Mouse (Mus musculus): ENCODE results near the gene Ces3a. TPM values are rescaled to one million over a fixed set of nuclear protein-coding genes. Genes with fewer than 3 reads are reported as not detected.
"Not testable (repeated sequence)": the region's sequence is repeated elsewhere in the genome, so short reads cannot be mapped to it uniquely, and the experiment has no call there.

Gene Ces3a
- not detected for total RNA-seq (2022)

DNA sequence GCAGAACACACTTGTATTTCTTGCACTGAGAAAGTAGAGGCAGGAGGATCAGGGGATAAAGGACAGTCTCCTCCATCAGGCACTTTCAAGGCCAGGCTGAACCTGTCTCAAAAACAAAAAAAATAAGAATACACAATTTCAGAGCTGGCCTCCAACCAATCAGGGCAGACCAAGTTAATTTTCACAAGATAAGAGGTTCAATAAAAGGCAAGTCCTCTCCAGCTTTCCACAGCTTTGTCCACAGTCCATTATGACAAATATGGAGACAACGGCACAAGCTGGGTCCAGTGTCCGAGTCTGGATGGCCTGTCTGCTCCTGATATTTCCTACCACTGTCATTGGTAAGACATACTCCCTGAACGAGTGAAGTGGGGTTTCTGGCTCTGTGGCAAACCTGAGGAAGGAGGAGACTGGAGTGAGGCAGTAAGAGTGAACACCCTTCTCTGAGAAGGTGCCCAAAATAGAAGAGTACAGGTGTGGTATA lies at the start of gene Ces3a:
TSS of gene Ces3a (plus strand) at position 231 of the 484 bp plus-strand sequence.
- DNase-seq (ENCODE audit: low spot score in 2 of 2), result no peak

DNA sequence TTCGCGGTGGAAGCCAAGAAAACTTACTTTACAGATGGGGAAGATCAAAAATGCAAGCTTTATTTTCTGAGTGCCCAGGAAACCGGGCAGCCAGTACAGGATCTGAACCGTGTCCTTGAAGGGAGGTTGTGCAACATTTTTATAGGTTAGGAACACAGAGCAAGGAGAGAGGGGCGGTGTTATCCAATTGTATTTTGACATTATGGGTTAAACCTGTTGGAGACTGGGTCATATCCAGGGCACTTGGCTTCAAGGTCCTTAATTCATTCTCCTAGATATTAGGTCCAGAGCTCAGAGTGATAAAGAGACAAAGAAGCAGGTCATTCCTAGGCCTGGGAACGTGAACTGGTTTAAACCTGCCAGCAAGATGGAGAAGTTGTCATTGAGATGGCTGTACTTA lies 49.2 kb upstream of the Ces3a start:
- no peak for DNase-seq (ENCODE audit: low spot score in 2 of 2)

DNA sequence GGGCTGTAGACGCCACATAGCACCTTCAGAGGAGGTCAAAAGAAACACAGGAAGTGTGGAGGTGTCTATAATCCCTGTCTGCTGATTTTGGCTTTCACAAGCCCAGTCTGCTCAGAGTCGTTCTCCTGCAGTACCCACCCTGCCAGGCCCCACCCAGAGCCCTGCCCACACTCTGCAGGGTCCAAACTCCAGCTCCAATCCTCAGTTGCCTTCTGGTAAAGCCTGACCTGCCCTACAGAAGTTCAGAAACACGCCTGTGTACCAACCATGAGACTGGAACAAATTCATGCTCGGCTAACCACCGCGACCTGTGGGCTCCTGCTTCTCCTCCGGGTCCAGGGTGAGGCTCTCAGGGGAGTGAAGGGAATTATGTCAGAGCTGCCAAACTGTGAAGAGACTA lies 47.8 kb upstream of the Ces3a start, which contains the start of gene Ces2h:
TSS of gene Ces2h (plus strand) at position 268 of the 400 bp plus-strand sequence.
- no peak for DNase-seq (ENCODE audit: low spot score in 2 of 2)

DNA sequence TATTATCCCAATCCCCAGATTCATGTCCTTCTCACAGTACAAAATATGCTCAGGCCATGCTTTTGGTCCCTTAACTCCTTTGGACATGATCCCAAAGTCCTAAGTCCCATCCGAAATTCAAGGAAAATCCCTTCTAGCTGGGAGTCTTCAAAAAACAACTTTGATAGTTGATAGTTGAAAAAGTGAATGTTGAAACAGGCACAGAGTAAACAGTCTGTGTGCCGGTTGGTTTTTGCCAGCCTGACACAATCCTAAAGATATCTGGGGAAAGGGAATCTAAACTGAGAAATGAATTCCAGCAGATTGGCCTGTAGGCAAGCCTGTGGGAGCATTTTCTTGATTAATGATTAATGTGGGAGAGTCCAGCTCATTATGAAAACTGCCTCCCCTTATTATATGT lies 38.4 kb upstream of the Ces3a start:
- no peak for DNase-seq (ENCODE audit: low spot score in 2 of 2)

DNA sequence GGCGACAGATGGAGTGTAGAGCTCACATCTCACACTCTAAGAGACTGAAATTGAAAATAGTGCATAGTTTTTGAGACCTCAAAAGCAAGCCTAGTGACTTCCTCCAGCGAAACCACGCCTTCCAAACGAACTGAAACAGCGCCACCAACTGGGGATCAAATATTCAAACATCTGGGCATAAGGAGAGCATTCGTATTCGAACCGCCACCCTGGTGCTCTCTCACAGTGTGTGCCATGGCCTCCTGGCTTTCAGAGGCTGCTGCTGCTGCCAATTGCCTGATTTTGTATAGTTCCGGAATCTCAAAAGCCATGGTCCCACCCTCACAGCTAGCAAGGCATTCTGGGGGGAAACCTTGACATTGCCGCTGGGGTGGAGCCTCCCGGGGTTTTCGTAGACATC lies 37.3 kb upstream of the Ces3a start:
- DNase-seq (ENCODE audit: low spot score in 2 of 2), result no peak

DNA sequence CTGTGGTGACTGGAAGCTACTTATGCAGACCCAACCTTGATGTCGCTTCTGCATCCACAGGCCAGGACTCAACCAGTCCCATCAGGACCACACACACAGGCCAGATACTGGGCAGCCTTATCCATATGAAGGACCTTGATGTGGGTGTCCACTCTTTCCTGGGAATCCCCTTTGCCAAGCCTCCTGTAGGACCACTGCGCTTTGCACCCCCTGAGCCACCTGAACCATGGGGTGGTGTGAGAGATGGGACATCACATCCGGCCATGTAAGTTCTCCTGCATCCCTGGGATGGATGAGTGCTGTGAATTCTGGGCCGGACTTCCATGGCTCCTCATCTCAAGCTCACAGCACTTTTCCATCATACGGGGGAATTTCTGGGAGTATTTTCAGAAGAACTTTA lies 34.0 kb upstream of the Ces3a start:
- DNase-seq (ENCODE audit: low spot score in 2 of 2), result no peak

DNA sequence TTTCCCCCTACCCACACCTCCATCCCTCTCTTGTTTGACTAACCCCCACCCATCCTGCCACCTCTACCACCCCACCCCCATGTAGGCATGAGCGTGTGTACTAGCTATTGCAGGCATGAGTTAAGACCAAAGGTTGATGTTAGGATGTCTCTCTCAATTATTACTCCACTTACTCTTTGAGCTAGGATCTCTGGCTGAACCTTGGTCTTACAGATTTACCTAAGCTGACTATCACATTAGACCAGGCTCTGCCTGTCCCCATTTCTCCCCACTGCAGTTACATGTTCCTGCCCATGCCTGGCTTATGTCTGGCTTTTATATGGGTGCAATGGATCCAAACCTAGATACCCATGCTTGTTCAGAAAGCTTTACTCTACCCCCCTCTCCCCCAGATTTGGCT lies 26.4 kb upstream of the Ces3a start:
- no peak for DNase-seq (ENCODE audit: low spot score in 2 of 2)

DNA sequence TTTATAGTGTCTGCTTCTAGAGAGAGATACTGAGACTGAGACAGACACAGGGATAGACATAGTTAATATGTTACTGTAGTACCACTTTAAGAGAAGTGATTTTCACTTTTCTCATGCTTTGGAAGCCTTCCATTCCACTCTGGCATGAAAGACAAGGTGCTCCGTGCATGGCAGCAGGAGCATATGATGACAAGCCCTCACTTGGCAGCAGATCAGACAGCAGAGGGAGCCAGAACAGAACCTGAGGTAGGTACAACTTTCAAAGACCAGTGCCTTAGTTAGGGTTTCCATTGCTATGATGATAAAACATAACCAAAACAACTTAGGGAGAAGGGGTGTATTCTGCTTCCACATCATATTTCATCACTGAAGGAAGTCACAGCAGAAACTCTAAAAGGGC lies 25.3 kb upstream of the Ces3a start:
- no peak for DNase-seq (ENCODE audit: low spot score in 2 of 2)

DNA sequence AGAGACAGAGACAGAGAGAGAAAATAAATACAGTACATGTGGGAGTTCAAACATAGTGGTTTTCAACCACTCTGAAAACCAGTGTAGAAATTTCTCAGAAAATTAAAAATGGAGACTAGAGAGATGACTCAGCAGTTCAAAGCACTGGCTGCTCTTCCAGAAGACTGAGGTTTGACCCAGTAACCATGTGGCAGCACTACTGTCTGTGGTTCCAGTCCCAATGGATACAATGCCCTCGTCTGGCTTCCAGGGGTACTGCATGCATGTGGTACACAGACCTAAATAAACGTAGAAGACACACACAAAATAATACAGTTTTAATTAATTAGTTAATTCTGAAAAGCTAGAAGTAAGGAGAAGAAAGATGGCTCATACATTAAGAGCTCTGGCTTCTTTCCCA lies 23.4 kb upstream of the Ces3a start:
- no peak for DNase-seq (ENCODE audit: low spot score in 2 of 2)

DNA sequence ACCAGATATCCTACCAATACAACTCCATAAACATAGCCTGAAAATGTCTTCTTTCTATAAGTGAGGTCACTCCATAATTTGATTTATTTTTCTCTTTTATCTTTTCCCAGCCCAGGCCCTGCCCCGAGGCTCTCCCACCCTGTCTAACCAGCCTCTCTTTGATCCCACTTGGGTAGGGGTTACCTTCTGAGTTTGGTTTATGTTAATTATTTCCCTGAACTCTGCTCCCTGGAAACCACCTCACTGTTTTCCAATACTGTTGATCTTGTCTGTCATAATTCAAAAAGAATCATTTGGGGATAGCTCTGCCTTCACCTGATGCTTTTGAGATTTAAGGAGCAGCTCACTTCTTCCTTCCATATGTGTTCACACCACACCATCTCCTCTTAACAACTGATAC lies 4.9 kb upstream of the Ces3a start:
- DNase-seq (ENCODE audit: low spot score in 2 of 2), result no peak

DNA sequence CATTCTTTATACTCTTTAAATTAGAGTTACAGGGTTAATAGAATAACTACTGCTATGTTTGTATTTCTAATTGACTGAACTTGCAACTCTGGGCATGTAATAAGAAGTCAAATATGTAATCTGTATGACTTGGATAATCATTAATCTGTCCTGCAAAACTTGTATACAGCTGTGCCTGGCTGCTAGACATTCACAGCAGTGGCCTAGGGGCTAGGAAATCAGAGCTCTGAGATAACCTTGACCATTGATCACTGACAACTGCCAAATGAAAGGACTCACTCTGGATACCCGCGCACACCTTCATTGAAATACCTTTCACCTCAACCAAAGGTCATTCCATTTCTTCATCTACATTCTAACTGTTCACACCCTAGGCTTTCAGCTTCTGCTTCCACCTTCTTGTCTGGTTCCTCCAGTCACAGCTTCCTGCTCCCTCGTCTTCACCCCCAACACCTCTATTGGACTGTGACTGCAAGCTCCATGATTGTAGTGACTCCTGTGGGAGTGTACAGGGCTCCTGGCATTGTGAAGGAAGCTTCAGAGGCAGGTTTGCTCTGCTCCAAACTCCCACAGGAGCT lies 2.5 kb upstream of the Ces3a start:
- DNase-seq (ENCODE audit: low spot score in 2 of 2), result no peak

DNA sequence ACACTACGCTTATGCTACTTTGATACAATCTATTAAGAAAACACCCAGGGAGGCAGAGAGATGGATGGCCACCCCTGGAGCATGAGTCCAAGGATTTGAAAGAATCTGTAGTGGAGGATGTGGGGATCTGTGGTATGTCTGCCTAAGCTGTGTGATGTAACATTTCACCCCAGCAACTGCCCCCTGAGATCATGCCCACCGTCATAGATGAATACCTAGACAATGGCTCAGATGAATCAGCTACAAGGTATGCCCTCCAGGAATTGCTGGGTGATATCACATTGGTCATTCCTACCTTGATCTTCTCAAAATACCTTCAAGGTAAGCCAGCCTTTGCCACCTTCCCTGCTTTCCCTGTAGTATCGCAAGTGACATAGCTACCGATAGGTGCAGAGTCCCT lies 7.8 kb downstream of the Ces3a start:
- no peak for DNase-seq (ENCODE audit: low spot score in 2 of 2)

DNA sequence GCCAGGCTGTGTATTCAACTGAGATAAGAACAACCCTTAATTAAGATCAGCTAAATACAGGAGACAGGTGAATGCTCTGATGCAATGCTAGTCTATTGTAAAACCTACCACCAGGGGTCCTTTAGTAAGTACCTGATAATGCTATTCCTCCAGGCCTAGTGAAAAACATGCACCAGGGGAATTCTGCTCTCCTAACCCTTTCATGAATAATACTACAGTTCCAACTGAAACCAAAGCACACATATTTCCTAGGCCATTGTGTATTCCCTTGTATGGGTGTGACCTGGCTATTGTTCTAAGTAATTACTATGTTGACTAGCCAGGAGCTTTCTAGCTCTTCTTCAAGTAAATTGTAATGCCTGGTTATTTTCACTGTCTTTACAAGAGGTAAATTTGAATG lies 11.7 kb downstream of the Ces3a start:
- DNase-seq (ENCODE audit: low spot score in 2 of 2), result no peak

DNA sequence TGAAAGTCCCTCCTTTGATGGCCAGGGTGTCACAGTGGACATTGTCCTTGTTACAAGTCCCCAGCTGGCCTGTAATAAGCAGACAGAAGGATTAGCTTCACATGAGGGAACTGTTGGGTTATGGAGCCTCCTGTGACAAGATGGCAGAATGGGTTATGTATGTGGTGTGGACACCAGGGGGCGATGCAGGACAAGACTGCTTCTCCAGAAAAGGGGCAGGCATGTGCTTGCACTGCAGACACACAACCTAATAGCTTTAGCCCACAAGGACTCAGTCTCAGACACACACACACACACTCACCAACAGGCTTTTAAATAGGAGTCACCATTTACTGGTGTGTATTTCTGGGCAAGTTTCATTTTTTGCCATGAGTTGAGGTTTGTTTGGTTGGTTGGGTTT lies 18.4 kb downstream of the Ces3a start:
- DNase-seq (ENCODE audit: low spot score in 2 of 2), result no peak

DNA sequence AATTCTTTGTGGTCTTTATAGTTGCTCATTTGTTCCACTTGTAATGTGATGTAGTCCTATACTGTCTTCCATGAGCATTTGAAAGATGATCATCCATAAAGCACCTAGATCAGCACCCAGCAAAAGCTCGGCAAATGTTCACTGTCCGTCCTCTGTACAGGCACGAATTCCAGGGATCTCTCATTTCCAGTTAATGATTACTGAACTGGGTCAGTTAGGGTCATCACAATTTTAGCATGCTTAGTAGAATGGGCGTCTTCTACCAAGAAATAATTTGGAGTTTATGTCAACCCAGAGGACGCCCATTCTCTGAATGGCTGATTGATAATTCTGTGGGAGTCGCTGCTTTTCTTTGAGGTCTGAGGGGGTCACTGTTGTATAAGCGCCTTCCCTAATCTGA lies 19.5 kb downstream of the Ces3a start:
- DNase-seq (ENCODE audit: low spot score in 2 of 2), result not testable (repeated sequence)

DNA sequence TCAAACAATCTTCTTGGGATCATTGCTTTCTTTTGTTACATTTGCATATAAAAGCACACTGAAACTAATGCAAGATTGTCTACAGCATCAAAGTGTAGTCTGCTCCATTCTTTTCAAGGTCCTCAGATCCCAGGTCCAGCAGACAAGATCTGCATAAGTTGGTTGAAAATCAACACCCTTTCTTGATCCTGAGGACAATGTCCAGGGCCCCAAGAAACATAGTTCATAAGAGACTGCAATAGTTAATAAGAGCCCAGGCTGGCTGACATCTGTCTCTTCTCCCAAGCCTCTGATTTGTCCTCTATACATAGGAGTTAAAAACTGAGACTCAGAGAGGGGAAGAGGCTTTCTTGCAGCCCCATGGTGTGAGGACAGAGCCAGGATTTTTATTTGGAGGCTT lies 20.6 kb downstream of the Ces3a start:
- no peak for DNase-seq (ENCODE audit: low spot score in 2 of 2)

DNA sequence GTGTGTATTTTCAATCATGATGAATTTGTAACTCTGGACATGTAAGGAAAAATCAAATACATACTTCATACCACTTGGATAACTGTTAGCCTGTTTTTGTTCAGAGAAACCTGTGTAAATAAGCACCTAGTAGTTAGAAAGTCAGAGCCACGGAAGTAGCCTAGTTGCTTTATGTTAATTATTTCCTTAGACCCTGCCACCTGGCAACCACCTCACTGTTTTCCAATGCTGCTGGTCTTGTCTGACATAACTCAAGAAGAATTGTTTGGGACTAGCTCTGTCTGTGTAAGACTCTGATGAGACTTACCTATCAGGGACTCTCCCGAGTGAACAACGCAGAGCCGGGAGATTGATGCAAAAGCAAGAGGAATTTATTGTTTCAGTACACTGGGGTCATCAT lies 28.2 kb downstream of the Ces3a start:
- DNase-seq (ENCODE audit: low spot score in 2 of 2), result no peak

DNA sequence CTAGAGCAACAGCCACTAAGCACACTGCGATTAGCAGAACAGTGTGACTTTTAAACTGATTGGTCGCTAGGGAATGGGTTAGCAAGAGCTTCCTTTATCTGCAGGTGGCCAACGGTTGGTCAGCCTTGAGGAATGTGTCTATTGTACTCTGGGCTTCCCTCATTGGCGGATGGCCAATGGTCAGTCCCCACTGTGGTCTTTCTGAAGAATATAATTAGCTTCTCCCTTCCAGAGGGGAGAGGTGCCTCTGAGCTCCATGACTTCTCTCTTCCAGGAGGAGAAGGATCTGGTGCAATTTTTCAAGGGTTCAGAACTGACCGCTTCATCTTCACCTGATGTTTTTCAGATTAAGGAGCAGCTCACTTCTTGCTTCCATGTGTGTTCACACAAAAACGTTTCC lies 28.7 kb downstream of the Ces3a start:
- DNase-seq (ENCODE audit: low spot score in 2 of 2), result no peak

DNA sequence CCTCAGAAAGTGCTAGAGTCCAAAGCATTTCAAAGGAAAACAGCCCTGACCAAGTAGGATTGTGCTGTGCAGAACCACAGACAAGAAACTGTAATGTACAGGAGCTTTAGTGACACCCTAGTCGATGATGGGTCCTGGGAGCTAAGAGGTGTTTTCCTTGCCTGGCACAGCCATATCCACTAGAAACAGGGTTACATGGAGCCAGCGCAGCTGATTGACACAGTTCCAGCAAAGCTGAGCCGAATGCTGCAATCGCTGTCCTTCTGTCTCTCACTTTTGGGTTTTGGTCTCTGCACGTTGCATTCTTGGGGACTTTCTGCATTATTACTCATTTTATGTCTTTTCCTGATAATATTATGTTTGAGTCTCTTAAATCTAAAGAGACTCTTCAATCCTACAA lies 30.2 kb downstream of the Ces3a start:
- no peak for DNase-seq (ENCODE audit: low spot score in 2 of 2)

DNA sequence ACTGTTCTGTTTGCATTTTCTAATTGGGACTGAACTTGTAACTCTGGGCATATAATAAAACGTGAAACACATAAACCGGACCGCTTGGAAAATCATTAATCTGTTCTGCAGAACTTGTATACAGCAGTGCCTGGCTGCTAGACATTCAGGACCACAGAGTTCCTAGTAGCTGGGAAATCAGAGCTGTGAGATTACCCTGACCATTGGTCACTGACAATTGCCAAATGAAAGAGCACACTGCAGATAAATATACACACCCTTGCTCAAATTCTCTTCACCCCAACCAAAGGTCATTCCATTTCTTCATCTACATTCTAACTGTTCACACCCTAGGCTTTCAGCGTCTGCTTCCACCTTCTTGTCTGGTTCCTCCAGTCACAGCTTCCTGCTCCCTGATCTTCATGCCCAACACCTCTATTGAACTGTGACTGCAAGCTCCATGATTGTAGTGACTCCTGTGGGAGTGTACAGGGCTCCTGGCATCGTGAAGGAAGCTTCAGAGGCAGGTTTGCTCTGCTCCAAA lies 32.5 kb downstream of the Ces3a start:
- no peak for DNase-seq (ENCODE audit: low spot score in 2 of 2)

DNA sequence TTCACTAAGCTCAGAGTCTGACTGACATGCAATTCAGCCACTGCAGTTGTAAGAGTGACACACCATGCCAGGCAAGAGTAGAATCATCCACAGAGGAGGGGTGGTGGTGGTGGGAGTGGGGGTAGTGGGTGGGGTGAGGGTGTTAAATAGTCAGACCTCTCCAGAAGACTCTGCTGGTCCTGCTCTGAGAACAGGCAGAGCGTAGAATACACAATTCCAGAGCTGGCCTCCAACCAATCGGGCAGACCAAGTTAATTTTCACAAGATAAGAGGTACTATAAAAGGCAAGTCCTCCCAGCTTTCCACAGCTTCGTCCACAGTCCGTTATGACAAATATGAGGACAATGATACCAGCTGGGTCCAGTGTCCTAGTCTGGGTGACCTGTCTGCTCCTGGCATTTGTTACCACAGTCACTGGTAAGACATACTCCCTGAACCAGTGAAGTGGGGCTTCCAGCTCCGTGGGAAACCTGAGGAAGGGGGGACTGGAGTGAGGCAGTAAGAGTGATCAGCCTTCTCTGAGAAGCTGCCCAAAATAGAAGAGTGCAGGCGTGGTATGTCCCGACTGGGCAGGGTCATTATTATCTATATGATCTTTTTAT lies 35.1 kb downstream of the Ces3a start, which contains the start of gene Ces3b:
TSS of gene Ces3b (plus strand) at position 305 of the 602 bp plus-strand sequence.
- DNase-seq (ENCODE audit: low spot score in 2 of 2), result no peak

DNA sequence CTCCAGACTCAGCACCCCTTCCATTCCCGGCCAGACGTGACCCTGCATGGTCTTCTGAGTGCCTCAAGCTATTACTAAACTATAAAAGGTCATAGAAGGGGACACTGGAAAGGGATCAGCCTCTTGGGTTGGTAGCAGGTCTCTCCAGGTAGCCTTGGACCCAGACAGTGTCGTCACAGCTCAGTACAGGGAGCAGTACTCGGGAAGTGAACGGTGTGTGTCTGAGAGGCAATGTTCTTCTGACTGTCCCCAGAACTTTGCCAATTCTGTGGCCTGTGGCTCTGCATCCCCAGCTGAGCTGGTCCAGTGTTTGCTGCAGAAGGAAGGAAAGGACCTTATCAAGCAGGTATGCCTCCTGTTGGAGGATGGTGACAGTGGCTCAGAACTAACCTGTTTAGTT lies 39.8 kb downstream of the Ces3a start:
- not testable (repeated sequence) for DNase-seq (ENCODE audit: low spot score in 2 of 2)

DNA sequence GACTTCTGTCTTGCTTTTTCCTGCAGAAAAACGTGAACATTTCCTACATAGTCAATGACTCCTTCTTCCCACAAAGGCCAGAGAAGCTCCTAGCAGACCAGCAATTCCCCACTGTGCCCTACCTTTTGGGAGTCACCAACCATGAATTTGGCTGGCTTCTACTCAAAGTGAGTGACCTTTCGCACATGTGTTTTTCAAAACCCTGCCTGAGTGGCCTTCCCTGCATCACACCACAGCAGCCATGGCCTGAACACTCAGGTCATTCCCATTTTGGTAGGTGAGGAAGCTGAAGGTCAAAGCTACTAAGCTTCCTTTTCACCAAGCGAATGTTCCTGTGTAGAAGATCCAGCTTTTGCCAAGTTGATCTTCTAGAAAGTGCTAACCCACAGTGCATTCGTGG lies 40.2 kb downstream of the Ces3a start:
- no peak for DNase-seq (ENCODE audit: low spot score in 2 of 2)
